Comparison of ENCODE assay signal across 8 mouse cellular contexts in genomic region chr9:63135356-63135755, GRCm38 (mm10). TPM values are rescaled to one million over a fixed set of nuclear protein-coding genes. Genes with fewer than 3 reads are reported as not detected.
A peak's percentile ranks its signal among the peaks of the same experiment; 100 is the strongest.
DNase-seq lines count a peak whose midpoint lies in the region; ATAC-seq and TF ChIP-seq lines count a peak whose summit lies in the region.

No protein-coding gene starts in this region.

- H3K27ac ChIP-seq in kidney, embryonic 14.5 days (ENCODE audit: low read depth, low read length), result no peak overlapping the region
- H3K27ac ChIP-seq in brown adipose tissue, adult 24 weeks (replicated peaks; ENCODE audit: low read depth, low read length), result no peak overlapping the region
- H3K27ac ChIP-seq in hindbrain, embryonic 15.5 days (replicated peaks), result no peak overlapping the region
- H3K27ac ChIP-seq in midbrain, postnatal 0 days (ENCODE audit: low read depth, low read length), result no peak overlapping the region

- H3K9ac ChIP-seq in kidney, embryonic 14.5 days (ENCODE audit: low read depth, low read length), result no peak overlapping the region
- peak overlapping the region; percentile 9; the same call in 1 of the 2 replicates for H3K9ac ChIP-seq in hindbrain, embryonic 15.5 days
- no peak overlapping the region for H3K9ac ChIP-seq in midbrain, postnatal 0 days (replicated peaks; ENCODE audit: low read length, poor library complexity, severe bottlenecking)

- no peak for ATAC-seq in kidney, embryonic 14.5 days (ENCODE audit: low FRiP score, low TSS enrichment)
- ATAC-seq in hindbrain, embryonic 15.5 days (ENCODE audit: low FRiP score, low read depth), result no peak
- ATAC-seq in midbrain, postnatal 0 days (ENCODE audit: low FRiP score), result no peak

- H3K4me1 ChIP-seq in kidney, embryonic 14.5 days (ENCODE audit: control insufficient read depth, insufficient read depth, low read length), result peaks cover 21% of the 10 kb centered on the region
- no peaks in the 10 kb centered on the region for H3K4me1 ChIP-seq in brown adipose tissue, adult 24 weeks (ENCODE audit: control insufficient read depth, insufficient read depth, insufficient read length, low read length)
- peaks cover 59% of the 10 kb centered on the region for H3K4me1 ChIP-seq in hindbrain, embryonic 15.5 days (replicated peaks)
- H3K4me1 ChIP-seq in midbrain, postnatal 0 days (ENCODE audit: insufficient read depth, low read length), result peaks cover 2% of the 10 kb centered on the region; the same call in 1 of the 2 replicates

- TF ChIP-seq CTCF in midbrain, postnatal 0 days (IDR thresholded peaks at IDR 0.05), result no peak

- H3K4me2 ChIP-seq in kidney, embryonic 14.5 days (replicated peaks; ENCODE audit: low read depth, low read length), result peak overlapping the region; percentile 45
- peak overlapping the region; percentile 58 for H3K4me2 ChIP-seq in hindbrain, embryonic 15.5 days
- peak overlapping the region; percentile 54 for H3K4me2 ChIP-seq in midbrain, postnatal 0 days (ENCODE audit: low read depth, low read length, poor library complexity, severe bottlenecking)

- H3K4me3 ChIP-seq in kidney, embryonic 14.5 days (ENCODE audit: low read length), result peak overlapping the region; percentile 30; the same call in 1 of the 2 replicates
- peak overlapping the region; percentile 51 for H3K4me3 ChIP-seq in brown adipose tissue, adult 24 weeks (ENCODE audit: insufficient read depth, low read depth, low read length)
- peak overlapping the region; percentile 27 for H3K4me3 ChIP-seq in hindbrain, embryonic 15.5 days
- H3K4me3 ChIP-seq in midbrain, postnatal 0 days (ENCODE audit: low read depth, low read length), result peak overlapping the region; percentile 22

- no peaks in the 10 kb centered on the region for H3K9me3 ChIP-seq in kidney, embryonic 14.5 days (ENCODE audit: control insufficient read depth, low read length)
- no peaks in the 10 kb centered on the region for H3K9me3 ChIP-seq in hindbrain, embryonic 15.5 days
- H3K9me3 ChIP-seq in midbrain, postnatal 0 days (ENCODE audit: low read length), result no peaks in the 10 kb centered on the region

- 3% methylated on average over 11 of the region's 11 CpGs for WGBS in kidney, embryonic 14.5 days
- WGBS in hindbrain, embryonic 15.5 days, result 3% methylated on average over 11 of the region's 11 CpGs
- 4% methylated on average over 11 of the region's 11 CpGs for WGBS in midbrain, postnatal 0 days

- DNase-seq in kidney, postnatal 14 days, result no peak
- DNase-seq in midbrain, postnatal 0 days (ENCODE audit: low spot score), result no peak
- no peak for DNase-seq in gastrocnemius, adult 18-20 months (ENCODE audit: low spot score)
- no peak for DNase-seq in Muller cell, postnatal 12 days (ENCODE audit: inconsistent ontology term)
- no peak for DNase-seq in yolk sac, embryonic 10.5 days (ENCODE audit: low spot score)

- no peaks in the 10 kb centered on the region for H3K36me3 ChIP-seq in kidney, embryonic 14.5 days (ENCODE audit: control insufficient read depth, insufficient read depth, low read length)
- H3K36me3 ChIP-seq in hindbrain, embryonic 15.5 days, result no peaks in the 10 kb centered on the region
- no peaks in the 10 kb centered on the region for H3K36me3 ChIP-seq in midbrain, postnatal 0 days (ENCODE audit: insufficient read depth, low read length)

- peaks cover 71% of the 10 kb centered on the region for H3K27me3 ChIP-seq in kidney, embryonic 14.5 days (ENCODE audit: control insufficient read depth, insufficient read depth, low read length)
- peaks cover 51% of the 10 kb centered on the region for H3K27me3 ChIP-seq in hindbrain, embryonic 15.5 days
- H3K27me3 ChIP-seq in midbrain, postnatal 0 days (ENCODE audit: insufficient read depth, low read length), result peaks cover 54% of the 10 kb centered on the region

RNA-seq across cellular contexts. Expression of gene Skor1, which starts 13.4 kb away (rescaled TPM):
- not detected in 2 replicates for polyA plus RNA-seq in kidney, embryonic 14.5 days (2014; fragmentation: Nextera tagmentation; extraction: Ambion mirVana)
- not detected in 2 replicates for polyA plus RNA-seq in brown adipose tissue, adult 24 weeks (2012; ENCODE audit: insufficient read depth, insufficient read length, missing spikeins)
- 15.0 and 20.5 TPM in 2 replicates for polyA plus RNA-seq in hindbrain, embryonic 15.5 days (2015; fragmentation: Nextera tagmentation; extraction: Ambion mirVana)
- total RNA-seq in midbrain, postnatal 0 days (2014; rRNA removed), result 1.2 and 5.5 TPM in 2 replicates
- polyA plus RNA-seq in midbrain, postnatal 0 days (2015; fragmentation: Nextera tagmentation; extraction: Ambion mirVana), result 0.07 and 0.26 TPM in 2 replicates
- under 1 TPM; 0.05 to 0.11 TPM for total RNA-seq in gastrocnemius, adult 18-20 months (2021)

Comparison
In these comparisons a context has a peak if more than half of its experiments do, and no peak if none do; other contexts are left out.
1. RNA of gene Skor1, which starts 13.4 kb away (polyA plus RNA-seq): 15.0 to 20.5 TPM in hindbrain, embryonic 15.5 days; 0.07 to 0.26 TPM in midbrain, postnatal 0 days, not detected in brown adipose tissue, adult 24 weeks and not detected in kidney, embryonic 14.5 days; every median in the first group is over 10 times any median in the second.
2. Peak in every context shown above with its lines, with median percentiles within 50 percentile points of each other: H3K4me2 ChIP-seq and H3K4me3 ChIP-seq.